Mouse (Mus musculus) natural killer cell, adult 2 months (primary cell): ENCODE results near the gene 1700007K13Rik.
A peak's percentile ranks its signal among the peaks of the same experiment; 100 is the strongest.
"Not testable (repeated sequence)": the region's sequence is repeated elsewhere in the genome, so short reads cannot be mapped to it uniquely, and the experiment has no call there.

Experiments used
- DNase-seq, 2 experiments: peaks; one replicate each; pipeline ENCODE4 v3.0.0; 2022; ENCODE audit warnings: low spot score in 2 of 2

The 1700007K13Rik gene

DNA sequence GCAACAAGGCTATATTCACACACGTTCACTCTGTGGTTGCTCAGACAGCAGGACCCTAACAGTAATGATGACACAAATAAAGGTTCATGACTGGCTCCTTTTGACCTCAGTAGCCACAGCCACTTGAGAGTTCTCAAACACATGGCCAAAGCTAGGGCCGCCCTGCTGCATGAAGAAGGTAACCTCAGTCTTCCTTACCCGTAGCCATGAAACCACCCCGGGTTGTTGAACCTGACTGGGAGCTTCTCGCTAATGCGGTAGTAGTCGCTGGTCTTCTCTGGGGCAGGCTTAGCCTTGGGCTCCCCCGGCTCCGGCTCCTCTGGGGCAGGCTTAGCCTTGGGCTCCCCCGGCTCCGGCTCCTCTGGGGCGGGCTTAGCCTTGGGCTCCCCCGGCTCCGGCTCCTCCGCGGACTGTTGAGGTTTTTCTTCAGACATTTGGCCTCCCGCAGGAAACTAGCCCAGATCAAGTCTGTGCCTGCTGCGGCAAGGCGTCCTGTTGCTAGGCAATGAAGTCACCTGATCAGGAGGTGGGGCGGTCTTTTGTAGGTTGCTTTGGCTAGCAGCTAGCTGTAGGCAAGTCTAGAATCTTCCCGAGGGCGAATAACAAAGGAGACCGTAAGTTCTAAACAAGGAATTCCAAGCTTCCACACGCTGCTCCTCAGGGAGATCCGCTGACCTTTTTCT is at the start of gene 1700007K13Rik:
1700007K13Rik (minus strand) TSS at position 497 of the 683 bp plus-strand sequence.
- peak; percentile 58 to 59 for DNase-seq

GRCm38 (mm10) chr2:28514489-28514888 is 48.4 kb upstream of the 1700007K13Rik start:
- DNase-seq, result peak; percentile 91 to 95

DNA sequence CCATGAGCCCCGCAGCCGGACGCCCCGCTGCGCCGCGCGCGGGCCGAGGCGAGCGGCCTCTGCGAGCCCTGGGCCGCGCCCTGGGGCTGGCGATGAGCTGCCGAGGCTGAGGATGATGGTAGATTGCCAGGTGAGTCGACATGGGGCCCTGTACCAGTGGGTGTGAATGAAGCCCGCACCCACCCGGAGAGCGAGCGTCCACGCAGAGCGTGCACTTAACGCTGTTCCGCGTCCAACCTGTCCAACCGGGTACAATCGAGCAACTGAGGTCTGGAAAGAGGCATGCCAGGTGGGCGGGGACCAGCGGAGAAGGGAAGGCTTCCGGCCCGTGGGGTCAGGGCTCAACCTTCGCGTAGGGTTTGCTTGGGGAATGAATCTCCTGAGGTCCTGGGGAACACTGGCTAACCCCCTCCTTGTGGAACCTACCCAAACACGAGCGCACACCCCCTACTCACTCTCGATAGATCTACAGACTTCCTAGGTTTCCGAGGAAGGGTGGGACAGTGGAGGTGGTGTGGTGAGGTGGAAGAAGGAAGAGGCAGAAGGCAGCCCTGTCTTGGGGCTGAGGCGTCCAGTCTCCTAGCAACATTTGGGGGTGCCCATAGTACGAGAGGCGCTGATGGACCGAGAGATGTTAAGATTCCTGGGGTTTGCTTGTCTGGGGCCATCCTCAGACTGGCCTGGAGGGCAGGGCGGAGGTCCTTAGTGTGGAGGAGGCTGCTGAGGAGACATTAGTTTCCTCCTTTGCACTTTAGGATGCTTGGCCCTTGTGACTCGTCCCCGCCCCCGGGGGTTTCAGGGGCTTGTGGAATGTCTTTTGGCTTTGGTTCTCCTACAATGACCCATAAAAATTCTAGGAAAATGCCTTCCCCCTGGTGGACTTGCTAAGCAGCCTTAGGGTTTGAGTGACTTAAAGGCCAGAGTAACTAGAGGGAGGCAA is 47.6 kb upstream of the 1700007K13Rik start:
- DNase-seq, result peak in 1 of 2 experiments; percentile 26

DNA sequence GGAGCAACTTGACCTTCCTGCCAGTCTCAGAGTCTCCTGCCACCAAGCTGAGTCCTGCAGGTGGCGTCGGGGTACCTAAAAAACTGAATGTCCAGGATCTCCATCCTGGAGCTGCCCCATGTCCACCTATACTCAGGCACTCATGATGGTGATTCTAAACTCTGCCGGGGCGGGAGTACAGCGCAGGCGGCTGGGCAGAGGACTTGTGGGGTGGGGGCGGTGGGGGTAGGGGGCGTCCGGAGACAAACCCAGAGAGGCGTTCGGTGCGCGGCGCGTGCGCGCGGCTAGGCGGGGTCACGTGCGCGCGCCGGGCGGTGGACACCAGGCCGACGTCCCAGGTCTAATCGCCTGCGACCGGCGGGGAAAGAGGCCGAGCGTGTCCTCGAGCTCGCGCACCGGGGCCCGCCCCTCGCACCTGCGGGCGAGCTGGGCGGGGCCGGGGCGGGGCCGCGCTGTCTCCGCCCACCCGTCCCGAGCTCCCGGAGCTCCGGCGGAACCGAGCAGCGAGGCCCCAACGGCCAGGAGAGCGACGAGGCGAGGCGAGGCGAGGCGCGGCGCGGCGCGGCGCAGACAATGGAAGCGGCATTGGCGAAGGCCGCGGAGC is 46.8 kb upstream of the 1700007K13Rik start, which contains the start of gene Ralgds:
Ralgds (plus strand) TSS at position 328 of the 604 bp plus-strand sequence.
- DNase-seq, result peak in 1 of 2 experiments; percentile 43

- DNase-seq, result not testable (repeated sequence)
Observed at GRCm38 (mm10) chr2:28511600-28511999, 45.5 kb upstream of the 1700007K13Rik start.

- no peak for DNase-seq
Observed at GRCm38 (mm10) chr2:28506291-28506690, 40.2 kb upstream of the 1700007K13Rik start.

DNA sequence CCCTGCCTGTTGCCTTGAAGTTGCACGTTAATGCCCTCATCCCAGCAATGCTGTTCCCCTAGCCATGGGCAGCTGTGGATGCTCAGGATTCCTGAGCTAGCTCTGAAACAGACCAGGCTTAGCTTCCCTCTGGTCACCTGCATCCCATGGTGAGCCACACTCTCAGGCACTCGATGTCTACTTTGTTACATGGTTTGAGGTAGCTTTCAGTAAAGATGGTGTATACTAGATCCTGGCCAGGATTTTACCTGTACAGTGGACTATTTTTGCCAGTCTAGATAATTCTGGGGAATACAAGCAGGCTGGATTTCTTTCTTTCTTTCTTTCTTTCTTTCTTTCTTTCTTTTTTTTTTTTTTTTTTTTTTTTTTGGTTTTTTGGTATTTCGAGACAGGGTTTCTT is 39.7 kb upstream of the 1700007K13Rik start, which contains the start of gene Gm10134:
Gm10134 (plus strand) TSS at position 301 of the 400 bp plus-strand sequence.
- no peak for DNase-seq

GRCm38 (mm10) chr2:28504676-28505075 is 38.5 kb upstream of the 1700007K13Rik start:
- DNase-seq, result no peak

DNA sequence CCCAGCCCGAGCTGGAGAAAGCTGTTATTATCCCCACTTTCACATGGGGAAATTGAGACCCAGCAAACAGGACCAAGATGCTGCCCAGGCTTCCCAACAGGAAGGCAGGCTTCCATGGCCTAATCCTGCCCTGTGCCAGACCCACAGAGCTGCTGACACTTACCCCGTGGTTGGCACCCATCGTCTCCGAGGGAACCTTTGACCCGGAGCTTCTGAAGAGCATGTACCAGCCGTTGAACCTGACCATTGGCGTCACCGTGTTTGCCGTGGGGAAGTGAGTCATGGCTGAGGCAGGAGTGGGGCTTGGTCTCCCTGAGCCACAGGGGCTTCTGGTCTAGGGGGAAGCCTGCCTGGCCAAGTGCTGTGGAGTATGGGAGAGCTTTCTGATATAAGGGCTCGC is 36.9 kb upstream of the 1700007K13Rik start:
- DNase-seq, result no peak

GRCm38 (mm10) chr2:28498431-28498830 is 32.3 kb upstream of the 1700007K13Rik start:
- no peak for DNase-seq

GRCm38 (mm10) chr2:28497561-28497960 is 31.4 kb upstream of the 1700007K13Rik start:
- no peak for DNase-seq

DNA sequence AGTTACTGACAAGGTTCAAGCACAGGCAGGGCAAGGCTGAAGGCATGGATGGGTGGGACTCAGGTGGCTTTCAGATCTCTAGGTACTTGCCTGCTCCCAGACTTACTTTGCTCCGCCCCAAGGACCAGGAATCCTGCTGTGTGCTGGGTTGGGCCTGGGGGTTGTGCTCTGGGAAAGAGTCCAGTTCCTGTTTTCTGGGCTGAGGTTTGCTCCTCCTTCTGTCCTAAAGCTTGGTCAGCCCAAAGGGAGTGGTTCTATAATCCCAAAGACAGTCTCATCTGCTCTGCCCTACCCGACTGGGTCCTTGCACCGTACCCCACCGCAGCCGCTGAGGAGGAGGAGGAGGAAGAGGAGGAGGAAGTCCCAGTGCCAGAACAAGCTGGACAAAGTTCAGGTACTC is 30.5 kb upstream of the 1700007K13Rik start, which contains the start of gene Gbgt1:
Gbgt1 (plus strand) TSS at position 221 of the 400 bp plus-strand sequence.
- no peak for DNase-seq

DNA sequence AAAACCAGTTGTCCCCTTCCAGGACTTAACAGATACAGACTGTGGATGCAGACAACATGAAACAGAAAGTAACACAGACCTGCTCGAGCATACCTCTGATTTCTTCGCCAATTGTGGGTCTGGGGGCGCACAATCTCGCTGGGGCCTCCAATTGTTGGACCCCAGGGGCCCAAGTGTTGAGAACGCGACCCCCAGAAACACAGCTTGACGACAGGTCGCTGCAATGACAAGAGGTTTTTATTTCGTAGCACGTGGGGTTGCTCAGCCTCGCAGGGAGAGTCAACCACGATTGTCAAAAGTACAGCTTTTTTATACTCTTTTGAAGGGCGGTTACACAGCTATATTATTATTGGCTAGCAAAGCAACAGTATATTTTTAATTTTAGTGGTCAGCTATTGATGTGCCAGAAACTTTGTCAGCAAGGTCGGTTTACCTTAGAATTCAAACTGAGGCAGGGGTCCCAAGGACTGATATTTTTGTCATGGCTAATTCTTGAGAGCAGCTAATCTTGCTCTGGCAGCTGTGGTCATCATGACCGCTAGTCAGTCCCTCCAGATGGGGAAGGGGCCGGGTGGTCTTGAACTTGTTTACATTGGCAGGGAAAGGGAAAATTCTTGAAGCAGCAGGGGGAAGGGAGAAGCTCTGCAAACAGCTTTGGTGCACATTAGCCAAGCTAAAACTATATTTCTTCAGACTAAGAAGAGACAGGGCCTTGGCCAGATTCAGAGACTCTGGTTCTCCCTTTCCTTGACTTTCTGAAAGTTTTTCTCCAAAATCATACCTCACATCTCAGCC is 29.9 kb upstream of the 1700007K13Rik start:
- no peak for DNase-seq

GRCm38 (mm10) chr2:28495207-28495756 is 29.1 kb upstream of the 1700007K13Rik start:
- peak; percentile 31 to 55 for DNase-seq

DNA sequence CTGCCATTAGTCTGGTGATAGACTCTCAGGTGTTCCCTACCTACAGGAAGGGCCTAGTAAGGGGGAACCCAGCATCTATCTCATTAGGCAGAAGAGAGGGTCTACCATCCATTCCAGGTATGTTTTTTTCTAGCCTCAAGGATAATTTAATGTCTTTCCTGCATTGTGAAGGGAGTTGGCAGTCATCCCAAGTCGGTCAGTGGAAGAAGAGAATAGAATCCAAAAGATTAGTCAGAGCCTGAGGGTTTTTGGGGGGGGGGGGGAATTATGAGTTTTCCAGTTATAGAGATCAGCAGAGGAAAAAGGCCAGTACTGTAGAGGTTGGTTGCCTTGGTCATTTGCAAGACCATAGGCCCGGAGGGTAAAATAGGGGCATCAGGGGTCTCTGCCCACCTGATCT is 28.4 kb upstream of the 1700007K13Rik start:
- DNase-seq, result no peak

- no peak for DNase-seq
Observed at GRCm38 (mm10) chr2:28483861-28484260, 17.7 kb upstream of the 1700007K13Rik start.

GRCm38 (mm10) chr2:28479208-28480204 is 13.4 kb upstream of the 1700007K13Rik start:
- no peak for DNase-seq

- DNase-seq, result not testable (repeated sequence)
Observed at GRCm38 (mm10) chr2:28477993-28478392, 11.9 kb upstream of the 1700007K13Rik start.

DNA sequence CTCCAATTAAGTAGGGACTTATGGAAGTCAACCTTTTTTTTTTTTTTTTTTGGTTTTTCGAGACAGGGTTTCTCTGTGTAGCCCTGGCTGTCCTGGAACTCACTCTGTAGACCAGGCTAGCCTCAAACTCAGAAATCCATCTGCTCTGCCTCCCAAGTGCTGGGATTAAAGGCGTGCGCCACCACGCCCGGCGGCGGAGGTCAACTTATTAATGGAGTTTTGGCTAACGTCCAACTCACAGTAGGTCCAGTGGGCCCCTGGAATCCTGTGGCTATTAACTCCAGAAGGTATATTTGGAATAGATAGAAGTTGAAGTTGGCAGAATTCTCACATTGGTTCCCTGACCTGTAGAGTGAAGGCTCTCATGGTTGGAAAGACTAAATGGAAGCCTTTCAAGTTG is 5.9 kb upstream of the 1700007K13Rik start:
- not testable (repeated sequence) for DNase-seq
